Comparison of ENCODE assay signal across 8 mouse cellular contexts in the genomic region with DNA sequence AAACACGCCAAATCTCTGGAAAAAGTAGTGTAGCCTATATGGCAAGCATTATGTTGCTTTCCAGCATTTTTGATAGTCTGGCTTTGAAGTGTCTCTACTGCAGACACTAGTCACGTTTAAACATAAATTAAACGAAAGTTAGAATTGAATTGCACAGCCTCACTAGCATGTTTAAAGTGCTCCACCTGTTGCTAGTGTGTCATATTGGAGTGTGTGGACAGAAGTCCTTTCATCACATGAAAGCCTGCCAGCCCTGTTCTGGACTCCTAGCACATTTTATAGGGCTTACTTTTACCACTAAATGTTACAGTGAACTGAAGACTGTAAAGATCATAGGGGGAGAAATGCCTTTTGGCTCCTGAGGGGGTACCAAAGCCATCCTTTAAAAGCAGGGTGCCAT. TPM values are rescaled to one million over a fixed set of nuclear protein-coding genes. Genes with fewer than 3 reads are reported as not detected.
DNase-seq lines count a peak whose midpoint lies in the region; ATAC-seq and TF ChIP-seq lines count a peak whose summit lies in the region.

No protein-coding gene starts in this region.

- no peak for TF ChIP-seq CTCF in E14TG2a.4 (conservative IDR thresholded peaks at IDR 0.05; ENCODE audit: low read length)

- no peaks in the 10 kb centered on the region for H3K9me3 ChIP-seq in heart, embryonic 12.5 days (replicated peaks)
- H3K9me3 ChIP-seq in E14TG2a.4 (ENCODE audit: low read length), result no peaks in the 10 kb centered on the region
- H3K9me3 ChIP-seq in hindbrain, embryonic 11.5 days (ENCODE audit: control insufficient read depth, low read length), result no peaks in the 10 kb centered on the region
- no peaks in the 10 kb centered on the region for H3K9me3 ChIP-seq in midbrain, embryonic 11.5 days (ENCODE audit: control insufficient read depth, low read length)

- peak overlapping the region; percentile 71 for H3K4me3 ChIP-seq in heart, embryonic 12.5 days
- peak overlapping the region; percentile 92 for H3K4me3 ChIP-seq in E14TG2a.4 (replicated peaks; ENCODE audit: low read length)
- 0 out of 2 replicates have a peak overlapping the region, but pooled peaks have one; percentile 10 for H3K4me3 ChIP-seq in hindbrain, embryonic 11.5 days (ENCODE audit: low read depth, low read length)
- no peak overlapping the region; the same call in 1 of the 2 replicates for H3K4me3 ChIP-seq in midbrain, embryonic 11.5 days (ENCODE audit: low read depth, low read length)

- no peak for ATAC-seq in heart, embryonic 12.5 days (ENCODE audit: insufficient number of reproducible peaks, low FRiP score)
- ATAC-seq in hindbrain, embryonic 11.5 days (ENCODE audit: low FRiP score), result no peak
- ATAC-seq in midbrain, embryonic 11.5 days (ENCODE audit: low FRiP score), result no peak
- no peak for ATAC-seq in megakaryocyte progenitor cell, adult 5-6 weeks (replicated peaks; ENCODE audit: poor library complexity)

- no peaks in the 10 kb centered on the region for H3K36me3 ChIP-seq in heart, embryonic 12.5 days
- H3K36me3 ChIP-seq in E14TG2a.4 (ENCODE audit: insufficient read depth, low read length), result peaks cover 7% of the 10 kb centered on the region
- H3K36me3 ChIP-seq in hindbrain, embryonic 11.5 days (ENCODE audit: control insufficient read depth, insufficient read depth, low read length), result no peaks in the 10 kb centered on the region
- H3K36me3 ChIP-seq in midbrain, embryonic 11.5 days (ENCODE audit: control insufficient read depth, insufficient read depth, low read length), result no peaks in the 10 kb centered on the region

- H3K4me2 ChIP-seq in heart, embryonic 12.5 days, result peak overlapping the region; percentile 82
- H3K4me2 ChIP-seq in hindbrain, embryonic 11.5 days (replicated peaks; ENCODE audit: low read depth, low read length), result 0 out of 2 replicates have a peak overlapping the region, but pooled peaks have one; percentile 14
- peak overlapping the region; percentile 62 for H3K4me2 ChIP-seq in midbrain, embryonic 11.5 days

- DNase-seq in heart, postnatal 4 days, result no peak
- no peak for DNase-seq in hindbrain, embryonic 11.5 days (ENCODE audit: low spot score)
- no peak for DNase-seq in midbrain, embryonic 11.5 days (ENCODE audit: low spot score, missing footprints)
- no peak for DNase-seq in spleen, postnatal 14 days (ENCODE audit: low spot score in 2 of 2)
- no peak for DNase-seq in left cerebral cortex, adult 18-20 months (ENCODE audit: low spot score in 2 of 2)

- no peaks in the 10 kb centered on the region for H3K27me3 ChIP-seq in heart, embryonic 12.5 days (replicated peaks)
- H3K27me3 ChIP-seq in E14TG2a.4 (ENCODE audit: insufficient read depth, low read length), result no peaks in the 10 kb centered on the region
- no peaks in the 10 kb centered on the region for H3K27me3 ChIP-seq in hindbrain, embryonic 11.5 days (ENCODE audit: control insufficient read depth, insufficient read depth, low read length)
- H3K27me3 ChIP-seq in midbrain, embryonic 11.5 days (ENCODE audit: control insufficient read depth, insufficient read depth, low read length), result no peaks in the 10 kb centered on the region

- no peak overlapping the region for H3K9ac ChIP-seq in heart, embryonic 12.5 days
- H3K9ac ChIP-seq in hindbrain, embryonic 11.5 days (ENCODE audit: low read depth, low read length), result no peak overlapping the region
- 0 out of 2 replicates have a peak overlapping the region, but pooled peaks have one; percentile 13 for H3K9ac ChIP-seq in midbrain, embryonic 11.5 days (ENCODE audit: low read length)

- H3K4me1 ChIP-seq in heart, embryonic 12.5 days (replicated peaks), result peaks cover 32% of the 10 kb centered on the region
- peaks cover 72% of the 10 kb centered on the region for H3K4me1 ChIP-seq in E14TG2a.4 (replicated peaks; ENCODE audit: low read depth, low read length)
- H3K4me1 ChIP-seq in hindbrain, embryonic 11.5 days (replicated peaks; ENCODE audit: control insufficient read depth, insufficient read depth, low read length), result peaks cover 7% of the 10 kb centered on the region; the same call in 1 of the 2 replicates
- H3K4me1 ChIP-seq in midbrain, embryonic 11.5 days (ENCODE audit: control insufficient read depth, insufficient read depth, low read length), result peaks cover 16% of the 10 kb centered on the region

- H3K27ac ChIP-seq in heart, embryonic 12.5 days (ENCODE audit: poor library complexity, severe bottlenecking), result no peak overlapping the region
- no peak overlapping the region for H3K27ac ChIP-seq in hindbrain, embryonic 11.5 days (ENCODE audit: low read depth, low read length)
- H3K27ac ChIP-seq in midbrain, embryonic 11.5 days (ENCODE audit: low read depth, low read length), result no peak overlapping the region

- WGBS in heart, embryonic 12.5 days, result 51% methylated on average over 3 of the region's 3 CpGs
- 62% methylated on average over 3 of the region's 3 CpGs for WGBS in hindbrain, embryonic 11.5 days
- WGBS in midbrain, embryonic 11.5 days, result 64% methylated on average over 3 of the region's 3 CpGs

RNA-seq across cellular contexts. Expression of gene Carnmt1, which starts 1.9 kb away (rescaled TPM):
- 32.3 and 34.9 TPM in 2 replicates for polyA plus RNA-seq in heart, embryonic 12.5 days (2016; fragmentation: Nextera tagmentation; extraction: Ambion mirVana)
- 10 to 100 TPM; 19.0 to 21.6 TPM for total RNA-seq in heart, postnatal 4 days (2021)
- 25.1 and 30.9 TPM in 2 replicates for polyA plus RNA-seq in hindbrain, embryonic 11.5 days (2014; fragmentation: Nextera tagmentation; extraction: Ambion mirVana)
- polyA plus RNA-seq in midbrain, embryonic 11.5 days (2014; fragmentation: Nextera tagmentation; extraction: Ambion mirVana), result 25.4 and 29.8 TPM in 2 replicates
- total RNA-seq in megakaryocyte progenitor cell, adult 5-6 weeks (2015), result 34.2 and 38.6 TPM in 2 replicates
- total RNA-seq in megakaryocyte progenitor cell, adult 5-6 weeks (2017), result 23.2 and 30.4 TPM in 2 replicates
- total RNA-seq in left cerebral cortex, adult 18-20 months (2021), result 10 to 100 TPM; 10.4 to 11.5 TPM

RNA-seq across cellular contexts. Expression of gene D030056L22Rik, which starts 40.5 kb away (rescaled TPM):
- polyA plus RNA-seq in heart, embryonic 12.5 days (2016; fragmentation: Nextera tagmentation; extraction: Ambion mirVana), result 29.3 and 29.8 TPM in 2 replicates
- 10 to 100 TPM; 14.4 to 15.7 TPM for total RNA-seq in heart, postnatal 4 days (2021)
- 78.6 and 92.3 TPM in 2 replicates for polyA plus RNA-seq in hindbrain, embryonic 11.5 days (2014; fragmentation: Nextera tagmentation; extraction: Ambion mirVana)
- polyA plus RNA-seq in midbrain, embryonic 11.5 days (2014; fragmentation: Nextera tagmentation; extraction: Ambion mirVana), result 91.1 and 94.2 TPM in 2 replicates
- 37.3 and 51.3 TPM in 2 replicates for total RNA-seq in megakaryocyte progenitor cell, adult 5-6 weeks (2015)
- total RNA-seq in megakaryocyte progenitor cell, adult 5-6 weeks (2017), result 22.7 and 25.5 TPM in 2 replicates
- 10 to 100 TPM; 25.5 to 27.3 TPM for total RNA-seq in left cerebral cortex, adult 18-20 months (2021)

RNA-seq across cellular contexts. Expression of gene Nmrk1, which starts 40.7 kb away (rescaled TPM):
- 5.7 and 6.3 TPM in 2 replicates for polyA plus RNA-seq in heart, embryonic 12.5 days (2016; fragmentation: Nextera tagmentation; extraction: Ambion mirVana)
- total RNA-seq in heart, postnatal 4 days (2021), result 1 to 10 TPM; 3.3 to 4.1 TPM
- 6.4 and 8.8 TPM in 2 replicates for polyA plus RNA-seq in hindbrain, embryonic 11.5 days (2014; fragmentation: Nextera tagmentation; extraction: Ambion mirVana)
- polyA plus RNA-seq in midbrain, embryonic 11.5 days (2014; fragmentation: Nextera tagmentation; extraction: Ambion mirVana), result 4.9 and 5.8 TPM in 2 replicates
- total RNA-seq in megakaryocyte progenitor cell, adult 5-6 weeks (2015), result 10.1 TPM in 2 replicates
- total RNA-seq in megakaryocyte progenitor cell, adult 5-6 weeks (2017), result 4.6 and 4.9 TPM in 2 replicates
- 1 to 10 TPM; 5.8 to 5.9 TPM for total RNA-seq in left cerebral cortex, adult 18-20 months (2021)

RNA-seq across cellular contexts. Expression of gene Ostf1, which starts 40.9 kb away (rescaled TPM):
- polyA plus RNA-seq in heart, embryonic 12.5 days (2016; fragmentation: Nextera tagmentation; extraction: Ambion mirVana), result 59.5 and 60.4 TPM in 2 replicates
- total RNA-seq in heart, postnatal 4 days (2021), result 10 to 100 TPM; 52.2 to 53.5 TPM
- 49.4 and 55.5 TPM in 2 replicates for polyA plus RNA-seq in hindbrain, embryonic 11.5 days (2014; fragmentation: Nextera tagmentation; extraction: Ambion mirVana)
- polyA plus RNA-seq in midbrain, embryonic 11.5 days (2014; fragmentation: Nextera tagmentation; extraction: Ambion mirVana), result 46.1 and 48.8 TPM in 2 replicates
- 159 and 171 TPM in 2 replicates for total RNA-seq in megakaryocyte progenitor cell, adult 5-6 weeks (2015)
- total RNA-seq in megakaryocyte progenitor cell, adult 5-6 weeks (2017), result 183 and 192 TPM in 2 replicates
- 10 to 100 TPM; 14.0 to 16.2 TPM for total RNA-seq in left cerebral cortex, adult 18-20 months (2021)

Comparison
In these comparisons a context has a peak if more than half of its experiments do, and no peak if none do; other contexts are left out.
1. H3K4me2 ChIP-seq: peak in every context shown above with its lines; median percentile 82 in heart, embryonic 12.5 days; 62 in midbrain, embryonic 11.5 days; 14 in hindbrain, embryonic 11.5 days.